Mouse (Mus musculus) hindbrain, embryonic 11.5 days (tissue): ENCODE measurements around the gene Fkbpl. TPM values are rescaled to one million over a fixed set of nuclear protein-coding genes. Genes with fewer than 3 reads are reported as not detected.

Source experiments
- ATAC-seq: fragments of 200-750 bp; cut with Nextera tagmentation; 2 replicates; pipeline ENCODE4 v1.8.0; 2017; ENCODE audit warnings: mild to moderate bottlenecking, moderate TSS enrichment, moderate library complexity; ENCODE audit not compliant: low FRiP score
- DNase-seq: peaks from one replicate; pipeline ENCODE4 v3.0.0-alpha.2; 2015; ENCODE audit warnings: low spot score
- H3K27ac ChIP-seq: fragments of 300-500 bp; sonication (generic); 2 replicates; pipeline ENCODE4 v1.5.1; 2014; ENCODE audit warnings: mild to moderate bottlenecking, low read depth, low read length
- H3K27me3 ChIP-seq: fragments of 300-500 bp; sonication (generic); 2 replicates; pipeline ENCODE4 v1.6.1; 2014; ENCODE audit warnings: mild to moderate bottlenecking, low read length, moderate library complexity, mixed read lengths; ENCODE audit not compliant: control insufficient read depth, insufficient read depth
- H3K36me3 ChIP-seq: fragments of 300-500 bp; sonication (generic); 2 replicates; pipeline ENCODE4 v1.6.1; 2014; ENCODE audit warnings: mild to moderate bottlenecking, low read length, moderate library complexity, mixed read lengths; ENCODE audit not compliant: control insufficient read depth, insufficient read depth
- H3K4me1 ChIP-seq: fragments of 300-500 bp; sonication (generic); replicated peaks from 2 replicates; pipeline ENCODE4 v1.6.1; 2014; ENCODE audit warnings: low read length, mixed read lengths; ENCODE audit not compliant: control insufficient read depth, insufficient read depth
- H3K4me2 ChIP-seq: fragments of 300-500 bp; sonication (generic); replicated peaks from 2 replicates; pipeline ENCODE4 v1.6.1; 2014; ENCODE audit warnings: mild to moderate bottlenecking, low read depth, low read length
- H3K4me3 ChIP-seq: fragments of 300-500 bp; sonication (generic); 2 replicates; pipeline ENCODE4 v1.5.1; 2014; ENCODE audit warnings: low read depth, low read length
- H3K9ac ChIP-seq: fragments of 300-500 bp; sonication (generic); 2 replicates; pipeline ENCODE4 v1.6.1; 2014; ENCODE audit warnings: low read depth, low read length
- H3K9me3 ChIP-seq: fragments of 300-500 bp; sonication (generic); 2 replicates; pipeline ENCODE4 v1.6.1; 2016; ENCODE audit warnings: low read length; ENCODE audit not compliant: control insufficient read depth
- WGBS: fragments of 180-500 bp; shearing (Covaris S2); extraction: QIAGEN DNeasy Blood & Tissue Kit; methylation state at CpG from one replicate; pipeline ENCODE4 v1.1.7; 2014; 5-methylcytosine and 5-hydroxymethylcytosine counted together
- polyA plus RNA-seq: library from polyadenylated mRNA; unstranded; fragments of >200 nt; fragmentation: Nextera tagmentation; extraction: Ambion mirVana; gene quantifications from 2 replicates; pipeline ENCODE4 v1.2.1, GENCODE M21; 2014

Fkbpl gene
- polyA plus RNA-seq, 1 experiment from 2014 or later: 17.2 TPM

DNA sequence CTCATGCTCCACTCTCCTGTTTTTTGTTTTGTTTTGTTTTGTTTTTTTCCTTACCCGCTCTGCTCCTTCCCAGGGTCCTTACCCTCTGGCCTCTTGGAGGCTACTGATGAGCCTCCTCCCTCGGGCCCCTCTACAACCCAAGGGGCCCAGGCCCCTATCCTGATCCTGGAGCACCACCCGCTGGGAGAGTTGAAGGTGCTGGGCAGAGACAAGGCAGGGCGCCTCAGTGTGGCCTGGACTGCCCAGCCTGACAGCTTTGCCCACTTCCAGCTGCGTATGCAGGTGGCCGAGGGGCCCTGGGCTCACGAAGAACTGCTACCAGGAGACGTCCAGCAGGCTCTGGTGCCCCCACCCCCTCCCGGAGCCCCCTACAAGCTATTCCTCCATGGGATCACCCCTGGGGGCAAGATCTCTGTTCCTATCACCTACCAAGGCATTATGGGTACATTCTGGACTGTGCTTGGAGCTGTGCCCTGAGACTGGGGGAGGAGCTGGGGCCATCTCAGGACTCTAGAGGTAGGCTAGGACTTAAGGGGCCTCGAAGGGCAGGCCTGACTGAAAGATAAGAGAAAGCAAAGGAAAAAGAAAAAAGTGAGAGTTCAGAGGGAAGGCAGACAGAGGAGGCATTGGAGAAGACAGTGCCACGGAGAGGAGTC lies 37.4 kb downstream of the Fkbpl start:
- no peak overlapping the region for H3K4me2 ChIP-seq
- H3K36me3 ChIP-seq: no peaks in the 10 kb centered on the region
- peaks cover 3% of the 10 kb centered on the region; the same call in 1 of the 2 replicates for H3K27me3 ChIP-seq
- no peak overlapping the region for H3K4me3 ChIP-seq
- DNase-seq (no peak), ATAC-seq (no peak)
- H3K9me3 ChIP-seq: no peaks in the 10 kb centered on the region
- H3K27ac ChIP-seq: no peak overlapping the region
- no peaks in the 10 kb centered on the region for H3K4me1 ChIP-seq
- H3K9ac ChIP-seq: no peak overlapping the region
- 74% methylated on average over 11 of the region's 11 CpGs for WGBS

DNA sequence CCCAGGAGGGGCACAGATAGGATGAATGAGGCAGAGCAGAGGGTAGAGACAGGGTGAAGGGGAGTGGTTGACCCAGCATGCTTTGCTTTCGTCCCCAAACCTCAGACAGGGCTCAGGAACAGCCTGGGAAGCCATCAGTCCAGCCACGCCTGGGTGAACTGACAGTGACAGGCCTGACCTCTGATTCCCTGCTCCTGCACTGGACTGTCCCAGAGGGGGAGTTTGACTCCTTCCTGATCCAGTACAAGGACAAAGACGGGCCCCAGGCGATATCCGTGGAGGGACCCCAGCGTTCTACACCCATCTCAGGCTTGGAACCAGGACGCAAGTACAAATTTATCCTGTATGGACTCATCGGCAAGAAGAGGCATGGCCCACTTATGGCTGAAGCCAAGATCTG lies 38.6 kb downstream of the Fkbpl start:
- peaks cover 3% of the 10 kb centered on the region; the same call in 1 of the 2 replicates for H3K27me3 ChIP-seq
- H3K4me1 ChIP-seq: no peaks in the 10 kb centered on the region
- ATAC-seq: no peak
- H3K9me3 ChIP-seq: no peaks in the 10 kb centered on the region
- no peak overlapping the region for H3K9ac ChIP-seq
- H3K27ac ChIP-seq: no peak overlapping the region
- H3K36me3 ChIP-seq: no peaks in the 10 kb centered on the region
- WGBS: 68% methylated on average over 8 of the region's 8 CpGs
- no peak overlapping the region for H3K4me3 ChIP-seq
- H3K4me2 ChIP-seq: no peak overlapping the region
- no peak for DNase-seq

DNA sequence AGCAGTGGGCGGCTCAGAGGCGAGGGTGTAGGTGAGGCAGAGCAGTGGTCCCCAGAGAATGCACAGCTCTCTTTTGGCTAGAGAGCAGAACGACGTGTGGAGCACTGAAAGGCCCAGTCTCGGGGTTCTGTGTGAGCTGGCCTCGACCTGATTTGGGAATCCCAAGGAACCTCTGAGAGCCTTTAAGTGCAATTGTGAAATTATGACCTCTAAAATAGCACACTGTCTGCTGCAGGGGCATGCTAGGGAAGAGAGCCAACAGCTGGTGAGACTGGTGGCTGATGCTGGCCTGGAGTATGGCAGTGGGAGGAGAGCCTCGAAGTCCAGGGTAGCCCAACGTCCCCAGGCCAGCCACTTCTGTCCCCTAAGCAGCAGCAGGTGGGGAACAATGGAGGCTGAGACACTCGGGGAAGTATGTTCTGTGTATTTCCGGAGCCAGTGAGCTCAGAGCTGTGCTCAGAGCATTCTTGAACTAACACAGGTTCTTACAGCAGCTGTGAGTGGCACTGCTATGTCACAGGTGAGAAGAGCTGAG lies 39.2 kb downstream of the Fkbpl start:
- no peaks in the 10 kb centered on the region for H3K9me3 ChIP-seq
- no peak overlapping the region for H3K9ac ChIP-seq
- no peaks in the 10 kb centered on the region for H3K4me1 ChIP-seq
- WGBS: 71% methylated on average over 10 of the region's 10 CpGs
- H3K27ac ChIP-seq: no peak overlapping the region
- DNase-seq: no peak
- no peaks in the 10 kb centered on the region for H3K36me3 ChIP-seq
- H3K27me3 ChIP-seq: peaks cover 3% of the 10 kb centered on the region; the same call in 1 of the 2 replicates
- no peak for ATAC-seq
- no peak overlapping the region for H3K4me3 ChIP-seq
- H3K4me2 ChIP-seq: no peak overlapping the region

DNA sequence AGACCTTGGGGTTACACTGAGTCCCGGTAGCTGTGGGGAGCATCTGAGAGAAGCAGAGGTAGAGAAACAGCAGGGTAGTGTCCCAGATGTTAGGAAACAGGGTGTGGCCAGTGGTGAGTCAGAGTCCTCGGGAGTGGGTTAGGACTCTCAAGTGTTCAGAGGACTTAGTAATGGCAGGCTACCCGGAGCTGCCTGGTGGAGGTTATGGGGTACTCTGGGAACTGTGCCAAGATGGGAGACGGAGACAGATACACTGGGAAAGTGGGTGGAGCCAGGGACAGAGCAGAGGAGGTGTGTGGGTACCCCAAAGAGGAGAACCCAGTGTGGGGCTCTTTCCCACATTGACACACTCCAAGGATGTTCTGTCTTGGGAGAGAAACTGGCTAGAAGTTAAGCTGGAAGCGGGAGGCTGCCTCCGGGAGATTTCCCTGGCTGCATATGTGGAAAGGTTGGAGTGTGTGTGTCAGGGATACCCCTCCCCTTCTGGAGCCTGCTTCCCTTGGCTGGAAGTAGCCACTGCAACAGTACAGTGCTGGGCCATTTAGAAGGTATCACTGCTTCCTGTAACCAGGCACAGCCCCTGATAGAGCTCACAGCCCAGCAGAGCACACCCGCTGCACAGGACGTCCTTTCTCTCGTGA lies 39.8 kb downstream of the Fkbpl start:
- Histone ChIP-seq H3K4me3 (no peak overlapping the region), H3K36me3 (no peaks in the 10 kb centered on the region), H3K4me2 (no peak overlapping the region), H3K27me3 (peaks cover 3% of the 10 kb centered on the region; the same call in 1 of the 2 replicates), H3K9me3 (no peaks in the 10 kb centered on the region), H3K27ac (no peak overlapping the region), H3K9ac (no peak overlapping the region), H3K4me1 (no peaks in the 10 kb centered on the region)
- 79% methylated on average over 9 of the region's 9 CpGs for WGBS
- no peak for ATAC-seq
- DNase-seq: no peak

DNA sequence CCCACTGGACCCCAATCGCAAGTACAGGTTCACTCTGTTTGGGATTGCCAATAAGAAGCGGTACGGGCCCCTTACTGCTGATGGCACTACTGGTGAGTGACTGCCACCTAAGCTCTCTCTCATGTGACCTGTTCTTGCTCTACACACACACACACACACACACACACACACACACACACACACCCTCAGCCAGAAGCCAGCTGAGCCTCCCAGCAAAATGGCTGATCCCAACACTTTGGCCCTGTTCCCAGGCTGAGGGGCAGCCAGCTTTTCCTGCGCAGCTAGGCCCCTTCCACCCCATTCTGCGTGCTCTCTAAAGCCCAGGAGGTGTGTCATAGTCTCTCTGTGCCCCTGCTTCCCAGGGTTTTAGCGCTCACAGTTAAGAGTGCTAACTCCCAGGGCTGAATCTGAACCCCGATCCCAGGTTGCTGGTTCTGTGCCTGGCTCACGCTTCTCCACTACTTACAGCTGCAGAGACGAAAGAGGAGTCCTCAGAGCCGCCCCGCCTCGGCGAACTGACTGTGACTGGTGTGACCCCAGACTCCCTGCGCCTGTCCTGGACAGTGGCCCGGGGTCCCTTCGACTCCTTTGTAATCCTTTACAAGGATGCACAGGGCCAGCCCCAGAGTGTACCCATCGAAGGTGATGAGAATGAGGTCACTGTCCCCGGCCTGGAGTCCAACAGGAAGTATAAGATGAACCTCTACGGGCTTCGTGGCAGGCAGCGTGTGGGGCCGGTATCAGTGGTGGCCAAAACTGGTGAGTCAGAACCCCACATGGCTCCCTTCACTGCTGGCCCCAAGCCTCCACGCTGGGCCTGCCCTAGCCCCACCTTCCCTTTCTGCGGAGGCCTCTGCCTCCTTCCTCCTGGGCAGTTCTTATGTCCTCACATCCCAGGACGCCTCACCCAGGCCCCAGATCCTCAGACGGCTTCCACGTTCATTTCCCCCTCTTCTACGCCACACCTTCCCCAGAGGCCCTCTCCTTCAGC lies 40.9 kb downstream of the Fkbpl start:
- H3K9me3 ChIP-seq: no peaks in the 10 kb centered on the region
- no peak for ATAC-seq
- no peak for DNase-seq
- H3K9ac ChIP-seq: no peak overlapping the region
- H3K4me1 ChIP-seq: no peaks in the 10 kb centered on the region
- H3K27ac ChIP-seq: no peak overlapping the region
- H3K36me3 ChIP-seq: no peaks in the 10 kb centered on the region
- H3K4me3 ChIP-seq: no peak overlapping the region
- no peaks in the 10 kb centered on the region for H3K27me3 ChIP-seq
- 84% methylated on average over 28 of the region's 28 CpGs for WGBS
- no peak overlapping the region for H3K4me2 ChIP-seq

DNA sequence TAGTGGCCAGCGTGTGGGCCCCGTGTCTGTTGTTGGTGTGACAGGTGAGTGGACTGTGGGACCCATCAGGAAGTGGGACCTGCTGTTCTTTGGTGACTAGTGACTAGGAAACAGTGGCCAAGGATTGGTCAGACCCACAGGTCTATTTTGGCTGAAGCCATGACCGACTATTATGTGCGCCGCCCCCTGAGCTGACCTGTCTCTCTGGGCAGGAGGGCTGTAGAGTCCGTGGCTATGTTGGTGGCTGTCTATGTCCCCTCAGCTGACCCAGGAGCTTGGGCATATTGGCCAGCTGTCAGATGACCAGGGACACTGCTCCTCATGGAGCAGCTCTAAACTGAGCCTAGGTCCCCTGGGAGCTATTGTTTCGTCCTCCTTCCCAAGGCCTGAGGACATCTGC lies 44.3 kb downstream of the Fkbpl start:
- no peak overlapping the region for H3K9ac ChIP-seq
- H3K27ac ChIP-seq: no peak overlapping the region
- no peak overlapping the region for H3K4me3 ChIP-seq
- H3K9me3 ChIP-seq: no peaks in the 10 kb centered on the region
- H3K36me3 ChIP-seq: no peaks in the 10 kb centered on the region
- no peaks in the 10 kb centered on the region for H3K4me1 ChIP-seq
- no peak for DNase-seq
- WGBS: 91% methylated on average over 7 of the region's 7 CpGs
- ATAC-seq: no peak
- H3K4me2 ChIP-seq: no peak overlapping the region
- H3K27me3 ChIP-seq: no peaks in the 10 kb centered on the region

DNA sequence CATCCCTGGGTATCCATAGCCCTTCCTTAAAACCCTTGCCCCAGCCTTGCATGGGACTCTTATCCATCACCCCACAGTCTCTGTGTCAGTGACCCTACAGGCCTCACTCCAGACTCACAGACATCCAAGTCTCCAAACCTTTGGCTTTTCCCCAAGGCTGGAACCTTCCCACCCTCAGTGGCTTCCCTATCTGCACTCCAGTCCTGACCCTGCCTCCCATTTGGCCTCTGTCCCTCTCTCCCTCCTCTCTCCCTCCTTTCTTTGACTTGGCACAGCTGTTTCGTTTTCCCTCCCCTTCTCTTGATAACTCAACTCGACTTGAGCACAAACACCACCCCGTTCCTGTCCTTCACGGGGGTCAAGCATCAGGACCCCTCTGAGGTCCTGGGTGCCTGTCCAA lies 45.9 kb downstream of the Fkbpl start:
- no peak for ATAC-seq
- H3K36me3 ChIP-seq: no peaks in the 10 kb centered on the region

DNA sequence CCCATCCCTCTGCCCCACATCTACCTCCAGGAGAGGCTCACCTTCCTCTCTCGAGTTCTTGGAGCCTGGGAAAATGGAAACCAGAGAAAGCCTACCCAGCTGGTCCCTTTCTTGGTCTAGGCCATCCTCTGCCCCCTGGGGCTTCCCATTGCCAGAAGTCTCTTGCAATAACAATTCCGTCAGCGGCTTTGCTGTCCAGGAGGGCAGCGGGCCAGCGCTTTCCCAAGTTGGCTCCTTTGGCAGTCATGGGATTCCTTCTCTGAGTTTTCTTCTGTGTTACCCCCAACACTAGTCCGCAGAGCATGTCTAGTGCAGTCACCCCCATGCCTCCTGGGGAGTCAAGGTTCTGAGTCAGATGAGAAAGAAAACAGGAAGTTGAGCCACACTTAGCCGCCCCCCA lies 48.3 kb downstream of the Fkbpl start:
- H3K27me3 ChIP-seq: no peaks in the 10 kb centered on the region
- no peak overlapping the region for H3K4me3 ChIP-seq
- no peaks in the 10 kb centered on the region for H3K9me3 ChIP-seq
- no peak overlapping the region for H3K9ac ChIP-seq
- WGBS: 65% methylated on average over 7 of the region's 7 CpGs
- no peaks in the 10 kb centered on the region for H3K4me1 ChIP-seq
- H3K36me3 ChIP-seq: no peaks in the 10 kb centered on the region
- no peak for DNase-seq
- ATAC-seq: no peak
- H3K27ac ChIP-seq: no peak overlapping the region
- no peak overlapping the region for H3K4me2 ChIP-seq

More for the DNA sequence above, 45.9 kb downstream of the Fkbpl start:
- Histone ChIP-seq H3K27me3 (no peaks in the 10 kb centered on the region), H3K4me3 (no peak overlapping the region), H3K9ac (no peak overlapping the region), H3K27ac (no peak overlapping the region), H3K4me1 (no peaks in the 10 kb centered on the region), H3K4me2 (no peak overlapping the region), H3K9me3 (no peaks in the 10 kb centered on the region)
- WGBS: 64% methylated on average over 4 of the region's 4 CpGs
- no peak for DNase-seq
